10 mouse cellular contexts compared by ENCODE assay signal in the genomic region with DNA sequence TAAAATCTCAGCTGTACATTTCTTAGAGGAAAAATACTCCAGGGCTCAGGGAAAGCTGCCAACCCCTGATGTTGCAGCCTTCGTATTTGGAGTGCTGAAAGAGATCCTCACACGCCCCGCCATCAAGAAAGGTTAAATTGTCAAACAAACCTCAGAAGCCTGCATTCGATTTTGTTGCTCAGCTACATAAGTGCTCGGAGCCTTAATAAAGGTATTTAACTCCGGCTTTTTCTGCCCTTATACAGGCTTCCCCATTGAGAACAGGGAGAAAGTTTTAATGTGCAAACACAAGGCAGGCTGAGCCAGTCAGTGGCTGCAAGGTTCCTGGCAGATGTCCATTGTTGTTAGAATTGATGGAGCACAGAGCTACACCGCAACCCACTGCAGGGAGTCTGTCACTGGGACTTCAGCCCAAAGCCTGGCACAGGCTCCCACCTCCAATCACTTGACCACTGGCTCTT.
DNase-seq lines count a peak whose midpoint lies in the region; ATAC-seq lines count a peak whose summit lies in the region.
"Had no signal": no experiment of that assay in that cellular context is flagged by ENCODE, and none has a peak within 500 bp of the region (broad histone marks: within the 10 kb centered on the region; RNA-seq: fewer than 3 reads in every experiment).

No protein-coding gene starts in this region.

- H3K4me3 ChIP-seq in midbrain, embryonic 15.5 days = no peak overlapping the region

- no peaks in the 10 kb centered on the region for H3K36me3 ChIP-seq in midbrain, embryonic 15.5 days (replicated peaks)

- H3K4me2 ChIP-seq in midbrain, embryonic 15.5 days = peak overlapping the region; percentile 8; the same call in 1 of the 2 replicates

- no peaks in the 10 kb centered on the region for H3K9me3 ChIP-seq in midbrain, embryonic 15.5 days

- WGBS in midbrain, embryonic 15.5 days = 28% methylated on average over 7 of the region's 7 CpGs

- H3K9ac ChIP-seq in midbrain, embryonic 15.5 days = no peak overlapping the region

- H3K4me1 ChIP-seq in midbrain, embryonic 15.5 days = peaks cover 12% of the 10 kb centered on the region

- H3K27me3 ChIP-seq in midbrain, embryonic 15.5 days (replicated peaks) = no peaks in the 10 kb centered on the region

- peak; percentile 16 for DNase-seq in adrenal gland, postnatal 14 days
- DNase-seq in adrenal gland, adult 8-10 months = no peak
- peak; percentile 9 to 43 for DNase-seq in layer of hippocampus, postnatal 14 days (ENCODE audit: low spot score in 2 of 2)
- DNase-seq in layer of hippocampus, adult 9-11 months = no peak
- DNase-seq in fibroblast of lung, adult 2 months (ENCODE audit: low read depth) = peak; percentile 75
- DNase-seq in spleen, postnatal 4 days (ENCODE audit: low spot score in 2 of 2) = no peak
- DNase-seq in urinary bladder, postnatal 10 days (ENCODE audit: low spot score) = no peak
- DNase-seq: gastrocnemius, postnatal 25 days had no signal

- peak overlapping the region; percentile 34; the same call in 1 of the 2 replicates for H3K27ac ChIP-seq in midbrain, embryonic 15.5 days
- H3K27ac ChIP-seq: macrophage had no signal

- ATAC-seq in midbrain, embryonic 15.5 days (replicated peaks) = peak; percentile 66

Comparison
In these comparisons a context has a peak if more than half of its experiments do, and no peak if none do; other contexts are left out.
1. DNase-seq: peak in adrenal gland, postnatal 14 days (single experiment), layer of hippocampus, postnatal 14 days (2 of 2) and fibroblast of lung, adult 2 months (single experiment); none in adrenal gland, adult 8-10 months (single experiment), layer of hippocampus, adult 9-11 months (single experiment), spleen, postnatal 4 days (0 of 2) and urinary bladder, postnatal 10 days (single experiment).